Mouse (Mus musculus) kidney, adult 2 months (tissue): ENCODE measurements at regions not wholly inside any gene's neighbourhood (a gene's known extent, or its start where the extent isn't known, plus 50 kb on each side); places are given as distances from the start of the nearest gene placed in this dataset.

ENCODE experiments used
- CTCF ChIP-seq: fragments of 200-500 bp; conservative IDR thresholded peaks from 2 replicates; pipeline ENCODE4 v1.5.1; 2011; ENCODE audit warnings: low read depth, mild to moderate bottlenecking, control low read depth, low read length, moderate library complexity, mixed read lengths; ENCODE audit not compliant: insufficient read depth, insufficient read length
- POLR2A ChIP-seq: fragments of 200-500 bp; IDR thresholded peaks from one replicate; pipeline ENCODE4 v1.6.1; 2011; ENCODE audit warnings: low read depth, low read length, control low read depth

DNA sequence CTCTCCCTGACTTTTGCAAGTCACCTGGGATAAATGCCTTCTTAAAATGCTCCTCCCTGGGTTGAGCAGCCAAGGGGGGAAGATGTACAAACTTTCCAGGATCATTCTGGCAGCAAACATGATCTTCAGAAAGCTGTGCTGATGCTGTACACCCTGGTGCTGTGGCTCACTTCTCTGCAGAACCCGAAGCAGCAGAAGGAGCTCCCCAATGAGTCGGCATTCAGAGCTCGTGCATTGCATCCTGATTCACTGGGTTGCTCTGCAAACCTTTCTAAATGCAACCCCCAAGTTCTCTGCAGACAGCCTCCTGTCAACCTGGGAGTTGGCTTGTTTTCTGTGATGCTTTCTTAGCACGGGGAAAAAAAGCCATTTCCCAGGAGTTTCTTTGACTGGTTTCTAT lies 343.8 kb upstream of the Slc24a5 start:
- TF ChIP-seq CTCF = no peak
- TF ChIP-seq POLR2A = no peak
